Mouse (Mus musculus): ENCODE data around the gene Mettl7a1. TPM values are rescaled to one million over a fixed set of nuclear protein-coding genes. Genes with fewer than 3 reads are reported as not detected.
"Not testable (repeated sequence)": the region's sequence is repeated elsewhere in the genome, so short reads cannot be mapped to it uniquely, and the experiment has no call there.

Mettl7a1 gene
- total RNA-seq, 2 experiments from 2014 or later, result 33.7 to 34.4 TPM

DNA sequence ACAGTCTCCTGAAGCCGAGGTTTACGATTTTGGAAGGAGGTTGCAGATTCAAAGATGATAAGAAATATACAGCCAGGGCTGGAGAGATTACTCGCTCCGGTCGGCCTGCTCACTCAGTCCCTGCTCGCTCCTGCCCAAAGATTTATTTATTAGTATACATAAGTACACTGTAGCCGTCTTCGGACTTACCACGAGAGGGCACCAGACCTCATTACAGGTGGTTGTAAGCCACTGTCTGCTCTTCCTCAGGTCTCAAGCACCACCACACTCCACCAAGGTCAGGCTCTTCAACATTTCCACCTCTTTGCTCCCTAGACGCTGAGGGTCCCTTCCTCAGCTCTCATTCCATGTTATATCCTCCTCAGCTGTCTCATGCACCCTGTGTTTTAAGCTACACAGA is 33.9 kb downstream of the Mettl7a1 start:
- DNase-seq (ENCODE audit: low spot score), result peak; percentile 75

- not testable (repeated sequence) for DNase-seq (ENCODE audit: low spot score)
These were observed 37.5 kb downstream of the Mettl7a1 start for GRCm38 (mm10) chr15:100341314-100341980.

- DNase-seq (ENCODE audit: low spot score), result no peak
These were observed 41.5 kb downstream of the Mettl7a1 start for GRCm38 (mm10) chr15:100345484-100345883.

GRCm38 (mm10) chr15:100346761-100347160 is 42.8 kb downstream of the Mettl7a1 start:
- DNase-seq (ENCODE audit: low spot score), result no peak

- DNase-seq (ENCODE audit: low spot score), result no peak
These were observed 45.6 kb downstream of the Mettl7a1 start for GRCm38 (mm10) chr15:100349496-100349895.

DNA sequence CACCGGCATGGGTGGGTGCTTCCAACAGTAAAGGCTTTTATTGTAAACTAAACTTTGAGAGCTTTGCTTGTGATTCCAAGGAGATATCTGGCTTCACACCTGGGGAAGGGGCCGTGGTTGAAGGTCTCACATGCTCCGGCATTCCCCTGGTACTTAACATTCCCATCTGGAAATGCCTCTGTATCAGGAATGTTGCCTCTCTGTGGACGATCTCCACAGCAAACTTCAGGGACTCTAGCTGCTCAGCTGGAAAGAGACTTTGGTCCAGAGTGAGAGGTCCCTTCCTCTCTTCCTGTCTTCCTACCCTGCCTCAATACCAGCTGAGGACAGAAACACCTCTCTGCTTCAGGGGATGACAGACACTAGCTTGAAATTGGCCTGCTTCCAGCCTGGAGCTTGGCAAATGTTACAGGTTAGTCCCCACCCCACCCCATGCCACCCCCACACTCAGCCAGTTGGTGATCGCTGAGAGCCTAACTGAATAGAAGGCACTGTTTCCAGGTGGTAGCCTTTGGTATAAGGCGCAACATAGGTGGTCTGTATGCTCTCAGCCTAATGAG is 47.6 kb downstream of the Mettl7a1 start:
- DNase-seq (ENCODE audit: low spot score), result no peak

DNA sequence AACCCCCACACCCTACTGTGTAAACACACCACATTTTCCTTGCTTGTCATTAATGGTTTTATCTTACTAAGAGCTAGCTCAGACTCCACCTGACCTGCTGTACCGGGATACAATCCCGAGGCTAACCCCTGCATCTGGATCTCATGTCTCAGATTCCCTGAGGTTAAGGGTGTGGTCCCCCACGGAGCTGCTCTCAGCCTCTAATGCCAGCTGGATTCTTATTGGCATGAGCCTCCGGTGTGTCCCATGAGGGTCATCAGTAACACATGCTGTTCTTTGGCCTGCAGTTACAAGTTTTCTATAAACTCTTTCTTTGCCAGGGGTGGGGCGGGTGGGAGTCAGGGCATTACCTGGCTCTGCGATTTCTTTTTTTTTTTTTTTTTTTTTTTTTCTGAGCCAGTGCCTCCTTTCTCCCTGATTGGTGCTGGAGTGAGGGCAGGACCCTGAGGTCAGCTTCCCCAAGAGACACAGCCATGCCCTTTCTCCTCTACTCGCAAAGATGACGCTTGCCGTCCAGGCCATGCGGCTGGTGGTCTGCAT is 48.8 kb downstream of the Mettl7a1 start, which contains the start of the genes Methig1 and Mettl7a2:
Methig1 (plus strand) TSS at position 439 of the 540 bp plus-strand sequence.
Mettl7a2 (plus strand) TSS at position 490 of the 540 bp plus-strand sequence.
- no peak for DNase-seq (ENCODE audit: low spot score)

- not testable (repeated sequence) for DNase-seq (ENCODE audit: low spot score)
These were observed 49.5 kb downstream of the Mettl7a1 start for GRCm38 (mm10) chr15:100353399-100353798.

GRCm38 (mm10) chr15:100355876-100356275 is 51.9 kb downstream of the Mettl7a1 start:
- DNase-seq (ENCODE audit: low spot score), result no peak

DNA sequence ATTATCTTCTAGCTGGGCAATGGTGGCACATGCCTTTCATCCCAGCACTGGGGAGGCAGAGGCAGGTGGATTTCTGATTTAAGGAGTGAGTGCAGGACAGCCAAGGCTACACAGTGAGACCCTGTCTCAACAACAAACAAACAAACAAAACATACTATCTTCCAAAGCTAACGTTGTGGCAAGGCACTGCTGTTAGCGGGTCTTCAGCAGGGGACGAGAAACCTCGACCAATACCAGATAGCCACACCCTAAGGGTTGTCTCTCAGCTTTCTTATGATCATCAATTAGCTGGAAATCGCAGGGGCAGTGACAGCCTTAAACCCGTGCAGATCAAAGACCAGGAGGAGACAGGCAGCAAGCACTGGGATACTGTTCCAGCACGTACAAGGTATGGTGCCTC is 60.3 kb downstream of the Mettl7a1 start, which contains the start of gene Higd1c:
Higd1c (plus strand) TSS at position 301 of the 400 bp plus-strand sequence.
- no peak for DNase-seq (ENCODE audit: low spot score)

- DNase-seq (ENCODE audit: low spot score), result not testable (repeated sequence)
These were observed 62.0 kb downstream of the Mettl7a1 start for GRCm38 (mm10) chr15:100365967-100366366.

DNA sequence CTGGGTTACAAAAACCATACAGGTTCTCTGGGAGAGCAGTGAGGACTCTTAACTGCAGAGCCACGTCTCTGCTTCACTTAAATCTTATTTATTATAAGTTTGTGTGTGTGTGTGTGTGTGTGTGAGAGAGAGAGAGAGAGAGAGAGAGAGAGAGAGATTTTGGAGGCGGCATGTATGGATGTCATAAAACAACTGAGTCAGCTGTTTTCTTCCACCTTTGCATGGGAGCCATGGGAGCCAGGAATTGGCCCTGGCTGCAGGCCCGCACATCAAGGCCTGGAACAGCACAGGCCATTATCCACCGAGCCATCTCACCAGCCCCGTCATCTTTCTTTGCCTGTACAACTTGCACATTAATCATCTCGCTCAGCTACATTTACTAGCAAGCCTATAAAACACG is 63.2 kb downstream of the Mettl7a1 start:
- no peak for DNase-seq (ENCODE audit: low spot score)

GRCm38 (mm10) chr15:100375066-100375465 is 71.1 kb downstream of the Mettl7a1 start:
- peak; percentile 71 for DNase-seq (ENCODE audit: low spot score)

- not testable (repeated sequence) for DNase-seq (ENCODE audit: low spot score)
These were observed 74.0 kb downstream of the Mettl7a1 start for GRCm38 (mm10) chr15:100377847-100378505.

Other genes starting within 250 kb of the Mettl7a1 start
- 10 to 100 TPM; 44.2 to 57.7 TPM for gene Atf1, start 76.3 kb upstream of the Mettl7a1 start, total RNA-seq (2021)
- not detected for gene Tmprss12, start 23.3 kb upstream of the Mettl7a1 start, total RNA-seq (2021)
- under 1 TPM; 0.17 to 0.41 TPM for gene Mettl7a3, start 30.8 kb downstream of the Mettl7a1 start, total RNA-seq (2021)
- not detected for gene Methig1, start 49.0 kb downstream of the Mettl7a1 start, total RNA-seq (2021)
- gene Mettl7a2, start 49.1 kb downstream of the Mettl7a1 start, total RNA-seq (2021), result under 1 TPM; 0.43 to 0.68 TPM
- gene Higd1c, start 60.4 kb downstream of the Mettl7a1 start, total RNA-seq (2021), result not detected
- gene Gm5475, start 118.0 kb downstream of the Mettl7a1 start, total RNA-seq (2021), result under 1 TPM in 1 of 2 experiments, not detected in 1; 0.09 TPM
- 10 to 100 TPM; 34.5 to 40.0 TPM for gene Slc11a2, start 120.9 kb downstream of the Mettl7a1 start, total RNA-seq (2021)
- gene Letmd1, start 164.9 kb downstream of the Mettl7a1 start, total RNA-seq (2021), result 1 to 10 TPM; 6.7 to 7.5 TPM
- 1 to 10 TPM; 3.2 to 3.7 TPM for gene Csrnp2, start 191.3 kb downstream of the Mettl7a1 start, total RNA-seq (2021)
- 10 to 100 TPM; 11.3 to 11.5 TPM for gene Tfcp2, start 247.9 kb downstream of the Mettl7a1 start, total RNA-seq (2021)

Measured in gastrocnemius, adult 18-20 months (tissue).